Mouse (Mus musculus) regulatory T cell (primary cell): ENCODE results near the gene Sufu.

ENCODE experiments used
- in situ Hi-C: fragments of 300-600 bp; cut with MboI, MseI; formaldehyde crosslinking; loops from one replicate; pipeline ENCODE4 v1.15.1; 2025; ENCODE audit warnings: high pct_unique_total_duplicates

Sufu gene

GRCm38 (mm10) chr19:46490634-46491033 is 93.9 kb downstream of the Sufu start:
- in situ Hi-C loops = no loop called here

DNA sequence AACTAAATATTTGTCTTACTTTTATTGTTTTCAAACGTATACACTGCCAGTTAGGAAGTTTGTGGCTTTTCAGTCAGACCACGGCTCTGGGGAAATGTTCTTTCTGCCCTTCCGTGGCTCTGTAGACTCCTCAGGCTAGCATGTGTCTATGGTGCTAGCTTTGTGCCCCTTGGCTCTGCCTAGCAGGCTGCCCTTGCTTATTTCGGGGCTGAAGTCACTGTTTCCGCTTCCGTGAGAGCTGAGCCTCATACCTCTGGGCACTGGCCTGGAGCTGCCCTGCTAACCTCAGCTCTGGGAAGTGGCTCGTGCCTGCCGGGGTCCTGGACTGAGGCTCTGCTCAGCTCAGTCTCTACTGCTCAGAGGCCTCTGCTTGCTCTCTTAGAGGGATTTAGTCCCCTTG is 98.4 kb downstream of the Sufu start:
- in situ Hi-C loops = no loop called here

DNA sequence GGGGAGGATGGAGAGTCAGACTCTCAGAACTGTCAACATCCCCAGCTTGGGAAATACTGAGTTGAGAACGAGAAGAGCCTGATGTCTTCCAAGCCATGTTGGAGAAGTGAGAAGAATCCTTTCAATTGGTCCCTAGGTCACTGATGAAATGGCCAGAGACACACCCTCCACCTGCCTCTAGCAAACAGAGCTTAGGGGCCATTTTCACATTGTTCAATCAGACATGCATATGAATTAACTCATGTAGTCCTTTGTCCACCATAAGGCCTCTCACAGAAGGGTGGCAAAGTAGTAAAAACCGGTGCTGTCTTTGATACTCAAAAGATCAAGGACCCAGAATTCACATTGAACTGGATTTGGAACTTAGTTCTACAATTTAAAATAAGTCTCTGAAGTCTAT is 100.5 kb downstream of the Sufu start:
- in situ Hi-C loops = no loop called here

GRCm38 (mm10) chr19:46499539-46499835 is 102.8 kb downstream of the Sufu start:
- in situ Hi-C loops = no loop called here

DNA sequence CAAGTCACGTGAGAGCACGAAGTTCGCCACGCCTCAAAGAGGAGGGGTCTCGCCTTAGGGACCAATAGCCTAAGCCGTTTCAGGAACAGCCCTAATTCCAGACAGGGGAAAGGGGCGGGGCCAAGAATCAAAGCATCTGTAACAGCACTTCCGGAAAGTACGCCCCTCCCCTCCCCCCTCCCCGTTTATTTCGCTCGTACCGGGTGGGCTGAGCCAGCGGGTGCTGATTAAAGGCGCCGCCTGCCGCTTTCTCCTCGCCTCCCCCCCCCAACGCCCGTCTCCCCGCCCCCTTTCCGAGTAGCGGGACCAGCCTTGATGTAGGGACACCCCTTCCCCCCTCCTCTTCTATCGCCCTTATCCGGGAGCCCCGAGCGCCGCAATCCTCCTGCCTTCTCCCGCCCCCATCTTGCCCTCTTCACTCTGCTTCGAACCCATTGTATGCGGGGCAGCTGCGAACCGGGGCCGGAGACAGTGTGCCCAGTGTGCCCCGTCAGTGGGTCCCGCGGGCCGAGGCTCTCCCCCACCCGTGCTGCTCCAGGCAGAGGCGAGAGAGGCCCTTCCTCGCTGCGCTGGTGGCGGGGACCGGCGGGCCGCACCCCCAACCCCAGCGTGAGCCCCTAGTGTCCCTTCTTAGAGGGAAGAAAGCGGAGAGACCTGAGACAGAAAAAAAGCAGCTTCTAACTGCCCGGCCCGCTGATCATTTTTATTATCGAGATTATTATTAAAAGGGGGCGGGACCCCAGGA is 103.3 kb downstream of the Sufu start:
- in situ Hi-C loops = loop anchor here (25.0 kb wide), 1 partner anchor 1138 kb away; the partner anchor contains the start of gene Btrc

DNA sequence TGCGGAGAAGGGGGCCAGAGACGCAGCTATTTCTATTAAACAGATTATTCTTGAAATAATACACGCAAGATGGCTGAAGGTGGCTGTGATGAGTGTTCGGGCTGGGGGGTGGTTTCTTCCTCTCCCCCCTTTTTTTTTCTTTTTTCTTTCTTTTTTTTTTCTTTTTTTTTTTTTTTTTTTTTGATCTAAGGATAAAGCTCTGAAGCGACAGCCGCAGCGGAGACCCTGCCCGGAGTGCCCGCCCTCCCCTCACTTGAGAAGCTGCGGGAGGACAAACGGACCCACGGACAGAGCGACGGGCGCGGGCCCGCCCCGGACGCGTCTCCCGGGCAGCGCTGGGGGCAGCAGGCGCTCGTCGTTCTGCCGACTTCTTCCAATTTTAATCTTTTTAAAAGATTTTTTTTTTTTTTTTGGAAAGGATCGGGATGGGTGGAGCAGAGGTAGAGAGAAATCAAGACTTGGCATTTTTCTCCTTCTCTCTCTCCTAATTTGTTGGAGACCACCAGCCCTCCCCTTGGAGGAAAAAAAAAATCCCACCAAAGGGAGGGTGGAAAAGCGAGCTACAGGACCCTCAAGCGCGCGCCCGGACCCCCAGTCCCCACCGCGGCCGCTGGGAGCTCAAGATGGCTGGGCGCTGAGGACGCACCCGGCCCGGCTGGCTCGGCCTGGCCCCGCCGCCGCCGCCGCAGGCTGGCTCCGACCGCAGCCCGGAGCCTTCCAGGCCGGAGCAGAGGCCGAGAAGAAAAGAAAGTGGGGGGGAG is 104.1 kb downstream of the Sufu start:
- in situ Hi-C loops = loop anchor here (25.0 kb wide), 1 partner anchor 1138 kb away; the partner anchor contains the start of gene Btrc

DNA sequence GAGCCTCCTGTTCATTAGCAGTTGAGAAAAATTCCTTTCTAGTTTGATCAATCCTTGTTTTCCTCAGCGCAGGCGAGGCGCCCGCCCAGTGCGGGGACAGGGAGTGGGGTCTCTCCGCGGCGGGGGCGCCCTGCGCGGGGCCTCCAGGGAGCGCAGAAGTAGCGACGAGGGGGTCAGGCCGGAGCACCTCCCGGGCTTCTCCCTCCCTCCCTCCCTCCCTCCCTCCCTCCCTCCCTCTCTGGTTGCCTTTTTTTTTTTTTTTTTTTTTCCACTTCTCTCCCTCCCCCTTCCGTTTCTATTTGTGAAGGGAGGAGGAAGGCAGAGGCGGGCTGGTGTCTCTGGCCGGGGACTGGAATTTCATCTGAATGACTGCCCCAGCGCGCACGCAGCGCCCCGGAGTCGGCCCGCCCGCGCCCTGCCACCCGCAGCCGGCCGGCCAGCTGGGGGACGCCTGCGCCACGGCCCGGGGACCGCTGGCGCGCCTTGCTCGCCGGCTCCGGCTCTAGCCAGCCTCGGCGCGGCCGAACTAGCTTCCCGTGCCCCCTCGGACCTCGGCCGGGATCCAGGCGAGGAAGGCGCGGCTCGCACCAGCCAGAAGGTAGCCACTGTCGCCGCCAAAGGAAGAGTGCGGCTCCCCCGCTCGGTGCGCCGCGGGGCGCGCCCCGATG is 104.8 kb downstream of the Sufu start, which contains the start of gene Trim8:
Gene Trim8, plus strand, starts transcription at position 302 of the 668 bp plus-strand sequence.
- in situ Hi-C loops = loop anchor here (25.0 kb wide), 1 partner anchor 1139 kb away; the partner anchor contains the start of gene Btrc

DNA sequence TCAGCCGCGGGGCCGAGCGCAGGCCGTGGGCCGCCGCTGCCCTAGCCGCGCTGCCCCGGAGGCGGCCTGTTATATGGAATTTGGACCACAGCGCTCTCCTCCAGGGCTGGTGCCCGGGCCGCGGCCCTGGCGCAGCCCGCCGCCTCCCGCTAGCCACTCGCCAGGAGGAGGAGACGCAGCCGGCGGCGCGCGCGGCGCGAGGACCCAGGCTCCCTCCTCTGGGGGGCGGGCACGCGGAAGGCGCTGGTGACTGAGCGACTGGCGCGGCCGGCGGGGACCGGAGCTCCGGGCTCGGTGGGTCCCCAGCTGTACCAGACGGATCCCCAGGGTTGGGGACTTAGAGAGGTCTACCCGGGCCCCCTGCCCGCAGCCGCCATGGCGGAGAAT is 105.4 kb downstream of the Sufu start:
- in situ Hi-C loops = loop anchor here (25.0 kb wide), 1 partner anchor 1140 kb away; the partner anchor contains the start of gene Btrc

DNA sequence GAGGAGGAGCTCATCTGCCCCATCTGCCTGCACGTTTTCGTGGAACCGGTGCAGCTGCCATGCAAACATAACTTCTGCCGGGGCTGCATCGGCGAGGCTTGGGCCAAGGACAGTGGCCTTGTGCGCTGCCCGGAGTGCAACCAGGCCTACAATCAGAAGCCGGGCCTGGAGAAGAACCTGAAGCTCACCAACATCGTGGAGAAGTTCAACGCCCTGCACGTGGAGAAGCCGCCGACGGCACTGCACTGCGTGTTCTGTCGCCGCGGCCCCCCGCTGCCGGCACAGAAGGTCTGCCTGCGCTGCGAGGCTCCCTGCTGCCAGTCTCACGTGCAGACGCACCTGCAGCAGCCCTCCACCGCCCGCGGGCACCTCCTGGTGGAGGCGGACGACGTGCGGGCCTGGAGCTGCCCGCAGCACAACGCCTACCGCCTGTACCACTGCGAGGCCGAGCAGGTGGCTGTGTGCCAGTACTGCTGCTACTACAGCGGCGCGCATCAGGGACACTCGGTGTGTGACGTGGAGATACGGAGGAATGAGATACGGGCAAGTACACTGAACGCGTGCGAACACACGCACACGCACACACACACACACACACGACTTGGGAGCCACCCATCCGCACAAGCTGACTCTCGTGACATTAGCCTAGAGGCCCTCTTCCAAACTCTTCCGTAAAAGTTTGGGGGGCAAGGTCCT is 105.9 kb downstream of the Sufu start:
- in situ Hi-C loops = loop anchor here (25.0 kb wide), 1 partner anchor 1140 kb away; the partner anchor contains the start of gene Btrc

DNA sequence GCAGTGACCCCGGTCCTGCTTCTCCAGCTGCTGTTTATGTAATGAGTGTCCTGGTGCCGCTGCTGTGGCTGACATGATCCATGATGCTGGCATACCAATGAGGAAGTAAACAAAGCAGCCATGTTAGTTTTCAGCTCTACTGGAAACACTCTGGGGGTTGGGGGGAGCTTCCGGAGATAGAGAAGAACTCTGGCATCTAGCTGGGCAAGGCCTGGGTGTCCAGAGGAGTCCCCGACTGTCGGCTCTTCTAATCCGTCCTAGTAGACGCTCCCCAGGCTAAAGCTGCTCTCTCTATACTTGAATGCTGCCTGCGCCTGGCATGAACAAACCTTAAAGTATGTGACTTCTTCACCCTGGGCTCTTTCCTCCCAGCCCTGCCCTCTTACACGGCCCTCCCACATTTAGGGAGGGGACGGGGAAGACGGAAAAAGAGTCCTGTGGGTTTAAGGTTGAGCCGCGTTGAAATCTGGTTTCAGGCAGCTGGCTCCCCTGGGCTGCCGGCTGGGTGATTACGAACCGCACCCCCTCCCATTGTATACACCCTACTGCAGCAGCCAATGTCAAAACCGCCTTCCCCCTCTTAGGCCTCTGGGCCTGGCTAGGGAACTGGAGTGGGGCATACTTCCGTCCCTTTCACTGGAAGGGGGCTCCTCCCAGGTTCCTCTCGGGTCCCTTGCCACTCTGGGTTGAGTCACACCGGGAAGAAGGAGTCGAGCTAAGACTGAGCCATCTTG is 106.8 kb downstream of the Sufu start:
- in situ Hi-C loops = loop anchor here (25.0 kb wide), 1 partner anchor 1141 kb away; the partner anchor contains the start of gene Btrc

- in situ Hi-C loops = loop anchor here (25.0 kb wide), 1 partner anchor 1142 kb away; the partner anchor contains the start of gene Btrc
Measured at GRCm38 (mm10) chr19:46504085-46504552, 107.4 kb downstream of the Sufu start.

DNA sequence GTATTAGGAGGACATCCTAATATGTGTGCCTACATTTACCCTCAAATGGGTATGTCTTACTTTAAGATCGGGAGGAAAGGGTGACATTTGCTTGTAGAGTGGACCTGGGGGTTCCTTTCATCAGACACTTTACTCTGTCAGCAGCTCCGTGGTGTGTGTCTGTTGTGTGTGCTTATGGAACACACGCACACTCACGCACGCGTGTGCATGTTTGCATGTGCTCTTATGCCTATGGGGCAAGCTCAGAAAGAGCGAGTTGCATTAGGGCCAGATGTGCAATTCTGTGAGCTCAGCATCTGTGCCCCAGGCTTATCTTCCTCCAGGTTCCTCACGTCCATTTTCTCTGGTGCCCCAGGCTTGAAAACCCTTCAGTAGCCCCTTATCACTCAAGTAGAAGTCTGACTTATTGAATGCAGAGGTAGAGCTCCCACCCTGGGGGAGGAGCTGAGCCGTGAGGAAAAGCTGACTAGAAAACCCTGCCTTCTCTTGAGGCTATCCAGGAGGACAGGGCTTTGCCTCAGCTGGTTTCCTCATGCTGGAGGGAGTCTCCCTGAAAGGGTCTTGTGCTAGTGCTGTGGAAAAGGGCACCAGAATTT is 108.2 kb downstream of the Sufu start:
- in situ Hi-C loops = loop anchor here (25.0 kb wide), 1 partner anchor 1143 kb away; the partner anchor contains the start of gene Btrc

- in situ Hi-C loops = loop anchor here (25.0 kb wide), 1 partner anchor 1144 kb away; the partner anchor contains the start of gene Btrc
Measured at GRCm38 (mm10) chr19:46505646-46506371, 109.1 kb downstream of the Sufu start.

- in situ Hi-C loops = loop anchor here (25.0 kb wide), 1 partner anchor 1144 kb away; the partner anchor contains the start of gene Btrc
Measured at GRCm38 (mm10) chr19:46506372-46506717, 109.6 kb downstream of the Sufu start.

DNA sequence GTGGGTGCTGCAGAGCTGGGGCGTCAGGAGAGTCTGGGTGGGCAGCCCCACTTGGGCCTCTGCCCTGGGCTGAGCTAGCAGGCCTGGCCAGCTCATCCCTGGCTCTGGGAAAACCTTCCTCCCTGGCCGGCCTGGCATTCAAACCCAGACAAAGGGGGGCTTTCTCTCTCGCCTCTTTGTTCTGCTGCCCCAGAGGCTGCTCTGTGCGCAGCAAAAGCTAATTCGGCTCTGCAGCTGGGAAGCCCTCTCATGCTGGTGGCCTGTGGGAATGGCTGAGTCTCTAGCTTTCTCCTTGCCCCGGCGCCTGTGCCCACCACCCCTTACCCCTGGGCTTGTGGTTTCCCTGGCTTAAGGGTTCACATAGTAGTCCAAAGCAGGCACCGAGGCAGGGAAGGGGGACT is 110.5 kb downstream of the Sufu start:
- in situ Hi-C loops = loop anchor here (25.0 kb wide), 1 partner anchor 1145 kb away; the partner anchor contains the start of gene Btrc

GRCm38 (mm10) chr19:46507806-46508205 is 111.1 kb downstream of the Sufu start:
- in situ Hi-C loops = loop anchor here (25.0 kb wide), 1 partner anchor 1146 kb away; the partner anchor contains the start of gene Btrc

DNA sequence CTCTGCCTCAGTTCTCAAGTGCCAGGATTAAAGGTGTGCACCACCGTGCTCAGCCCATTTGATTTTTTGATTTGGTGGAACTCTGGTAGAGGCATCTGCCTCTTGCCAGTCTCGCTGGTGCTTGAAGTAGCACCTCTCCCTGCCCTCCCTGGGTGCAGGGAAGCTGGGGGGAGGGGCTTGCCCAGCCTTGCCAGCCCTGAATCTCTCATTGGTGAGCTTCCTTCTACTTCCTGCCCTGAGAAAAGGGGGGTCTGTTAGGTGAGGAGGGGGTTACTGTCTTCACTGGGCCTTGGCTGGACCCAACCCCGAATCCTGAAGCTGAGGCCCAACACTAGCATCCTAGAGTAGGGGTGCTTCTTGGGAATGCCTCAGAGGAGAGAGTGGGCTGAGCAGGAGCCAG is 112.0 kb downstream of the Sufu start:
- in situ Hi-C loops = loop anchor here (25.0 kb wide), 1 partner anchor 1146 kb away; the partner anchor contains the start of gene Btrc

DNA sequence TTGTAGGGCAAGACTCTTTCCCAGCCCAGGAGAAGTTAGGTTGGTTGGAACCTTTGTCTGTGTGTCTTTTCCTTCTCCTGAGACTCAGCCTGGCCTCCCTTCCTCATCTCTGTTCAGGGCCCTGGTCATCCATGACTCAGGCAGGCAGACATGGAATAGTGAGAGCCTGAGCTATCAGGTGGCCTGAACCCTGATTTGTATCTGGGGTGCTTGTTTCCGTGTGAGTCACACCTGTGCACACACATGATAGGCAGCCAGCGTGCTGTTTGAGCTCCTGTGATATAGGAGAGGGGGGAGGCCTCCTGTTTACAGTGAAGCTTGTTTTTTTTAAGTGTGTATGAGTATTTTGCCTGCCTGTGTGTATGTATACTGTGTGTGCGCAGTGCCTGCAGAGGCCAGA is 112.5 kb downstream of the Sufu start:
- in situ Hi-C loops = loop anchor here (25.0 kb wide), 1 partner anchor 1147 kb away; the partner anchor contains the start of gene Btrc

DNA sequence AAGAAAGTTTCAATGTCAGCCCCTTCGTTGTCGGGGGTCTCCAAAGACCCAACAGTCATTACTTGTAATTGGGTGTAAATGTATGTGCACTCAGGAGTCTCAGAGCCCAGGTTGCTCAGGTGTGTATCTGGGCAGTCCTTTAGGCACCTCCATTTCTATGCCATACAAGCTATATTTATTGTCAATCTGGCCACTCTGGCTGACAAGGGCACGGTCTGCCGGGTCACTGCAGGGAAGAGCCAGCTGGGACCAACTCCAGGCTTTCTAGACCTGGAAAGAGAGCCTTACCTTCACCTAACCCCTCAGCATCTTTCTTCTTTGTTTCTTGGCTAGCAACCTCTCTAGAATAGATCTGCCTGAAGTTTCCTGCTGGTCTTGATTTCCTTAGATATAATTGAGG is 113.0 kb downstream of the Sufu start:
- in situ Hi-C loops = loop anchor here (25.0 kb wide), 1 partner anchor 1147 kb away; the partner anchor contains the start of gene Btrc
